Mouse (Mus musculus) heart, postnatal 10 days (tissue): ENCODE measurements around the gene Ctsw. TPM values are rescaled to one million over a fixed set of nuclear protein-coding genes. Genes with fewer than 3 reads are reported as not detected.

Experiments used
- DNase-seq, 2 experiments: peaks; one replicate each; pipeline ENCODE4 v3.0.0; 2021
- intact Hi-C: fragments of 180-260 bp; cut with DNase I; formaldehyde crosslinking; loops from one replicate; pipeline ENCODE4 v1.15.1; 2025
- total RNA-seq, 2 experiments: library from RNA; stranded (reverse); gene quantifications; 2 replicates each; pipeline ENCODE4 v1.2.3; 2021

The Ctsw gene
- total RNA-seq, 2 experiments from 2014 or later, result 0.41 to 0.45 TPM

- DNase-seq, result no peak
- intact Hi-C loops, result no loop called here
These were observed 48.7 kb downstream of the Ctsw start for GRCm38 (mm10) chr19:5419630-5420029.

GRCm38 (mm10) chr19:5418750-5419466 lies 49.4 kb downstream of the Ctsw start:
- intact Hi-C loops, result no loop called here
- DNase-seq, result no peak

Other genes with a start within 250 kb of the Ctsw start
- 10 to 100 TPM; 24.5 to 27.8 TPM for gene Pacs1, start 195.4 kb downstream of the Ctsw start, total RNA-seq
- gene Sf3b2, start 173.1 kb downstream of the Ctsw start, total RNA-seq, result 100 to 1,000 TPM; 129 to 136 TPM
- 10 to 100 TPM in 1 of 2 experiments, 1 to 10 TPM in 1; 9.4 to 14.6 TPM for gene Gal3st3, start 170.2 kb downstream of the Ctsw start, total RNA-seq
- gene Catsper1, start 132.8 kb downstream of the Ctsw start, total RNA-seq, result not detected
- gene Cst6, start 118.9 kb downstream of the Ctsw start, total RNA-seq, result 1 to 10 TPM; 2.6 to 3.1 TPM
- gene Eif1ad, start 101.8 kb downstream of the Ctsw start, total RNA-seq, result 10 to 100 TPM; 26.4 to 28.8 TPM
- 100 to 1,000 TPM; 173 to 178 TPM for gene Banf1, start 101.3 kb downstream of the Ctsw start, total RNA-seq
- 10 to 100 TPM; 47.7 to 50.7 TPM for gene Sart1, start 79.8 kb downstream of the Ctsw start, total RNA-seq
- not detected for gene Tsga10ip, start 66.0 kb downstream of the Ctsw start, total RNA-seq
- 100 to 1,000 TPM; 240 to 260 TPM for gene Drap1, start 43.5 kb downstream of the Ctsw start, total RNA-seq
- 10 to 100 TPM; 40.3 to 43.8 TPM for gene AI837181, start 43.4 kb downstream of the Ctsw start, total RNA-seq
- gene Fosl1, start 21.0 kb downstream of the Ctsw start, total RNA-seq, result not detected
- gene Ccdc85b, start 10.6 kb downstream of the Ctsw start, total RNA-seq, result 10 to 100 TPM; 12.5 to 14.5 TPM
- gene Fibp, start 7.9 kb downstream of the Ctsw start, total RNA-seq, result 10 to 100 TPM; 90.2 to 91.5 TPM
- 10 to 100 TPM; 28.6 to 32.7 TPM for gene Efemp2, start 5.4 kb upstream of the Ctsw start, total RNA-seq
- 10 to 100 TPM; 24.3 to 25.5 TPM for gene Mus81, start 19.9 kb upstream of the Ctsw start, total RNA-seq
- 100 to 1,000 TPM; 497 to 519 TPM for gene Cfl1, start 21.9 kb upstream of the Ctsw start, total RNA-seq
- 1 to 10 TPM in 1 of 2 experiments, under 1 TPM in 1; 0.69 to 1.2 TPM for gene 1700020D05Rik, start 35.3 kb upstream of the Ctsw start, total RNA-seq
- 1 to 10 TPM; 6.1 to 7.7 TPM for gene Snx32, start 42.0 kb upstream of the Ctsw start, total RNA-seq
- not detected for gene Ovol1, start 92.1 kb upstream of the Ctsw start, total RNA-seq
- 1 to 10 TPM; 4.1 to 4.5 TPM for gene Ap5b1, start 99.5 kb upstream of the Ctsw start, total RNA-seq
- 10 to 100 TPM; 63.6 to 76.0 TPM for gene Rnaseh2c, start 133.4 kb upstream of the Ctsw start, total RNA-seq
- gene Kat5, start 141.7 kb upstream of the Ctsw start, total RNA-seq, result 10 to 100 TPM; 34.2 to 43.5 TPM
- 10 to 100 TPM; 32.6 to 38.2 TPM for gene Rela, start 169.0 kb upstream of the Ctsw start, total RNA-seq
- gene Sipa1, start 195.2 kb upstream of the Ctsw start, total RNA-seq, result 10 to 100 TPM; 44.2 to 49.6 TPM
- gene Map3k11, start 220.2 kb upstream of the Ctsw start, total RNA-seq, result 10 to 100 TPM; 41.3 to 47.8 TPM
- 10 to 100 TPM; 34.7 to 37.9 TPM for gene Pcnx3, start 220.4 kb upstream of the Ctsw start, total RNA-seq
- not detected for gene Kcnk7, start 235.9 kb upstream of the Ctsw start, total RNA-seq